Mouse (Mus musculus) erythroblast, embryonic 14.5 days (primary cell): ENCODE data around the gene Dnajb8. TPM values are rescaled to one million over a fixed set of nuclear protein-coding genes. Genes with fewer than 3 reads are reported as not detected.

Experiments used
- H3K27me3 ChIP-seq: 2 replicates; pipeline ENCODE4 v1.6.1; 2012; ENCODE audit warnings: inconsistent platforms; ENCODE audit not compliant: control insufficient read depth
- H3K36me3 ChIP-seq: 2 replicates; pipeline ENCODE4 v1.6.1; 2012; ENCODE audit warnings: mild to moderate bottlenecking, inconsistent platforms; ENCODE audit not compliant: control insufficient read depth
- H3K4me1 ChIP-seq: 2 replicates; pipeline ENCODE4 v1.6.1; 2012; ENCODE audit warnings: inconsistent platforms; ENCODE audit not compliant: control insufficient read depth
- H3K4me3 ChIP-seq: replicated peaks from 2 replicates; pipeline ENCODE3; 2012; ENCODE audit warnings: moderate library complexity, mild to moderate bottlenecking, inconsistent platforms
- H3K9me3 ChIP-seq: 2 replicates; pipeline ENCODE4 v1.6.1; 2012; ENCODE audit warnings: low read length, inconsistent platforms, mixed read lengths; ENCODE audit not compliant: control insufficient read depth
- GATA1 ChIP-seq: IDR thresholded peaks from 2 replicates; pipeline ENCODE4 v1.6.1; 2012; ENCODE audit warnings: low read length, inconsistent platforms, mixed read lengths
- TAL1 ChIP-seq: IDR thresholded peaks from 3 replicates; pipeline ENCODE4 v1.6.1; 2012; ENCODE audit warnings: low read length, inconsistent platforms, mixed read lengths
- polyA plus RNA-seq: library from polyadenylated mRNA; stranded (reverse); fragments of >175 nt; gene quantifications from 2 replicates; pipeline ENCODE4 v1.2.3, GENCODE M21; 2012

Gene Dnajb8
- polyA plus RNA-seq, result not detected in 2 replicates

DNA sequence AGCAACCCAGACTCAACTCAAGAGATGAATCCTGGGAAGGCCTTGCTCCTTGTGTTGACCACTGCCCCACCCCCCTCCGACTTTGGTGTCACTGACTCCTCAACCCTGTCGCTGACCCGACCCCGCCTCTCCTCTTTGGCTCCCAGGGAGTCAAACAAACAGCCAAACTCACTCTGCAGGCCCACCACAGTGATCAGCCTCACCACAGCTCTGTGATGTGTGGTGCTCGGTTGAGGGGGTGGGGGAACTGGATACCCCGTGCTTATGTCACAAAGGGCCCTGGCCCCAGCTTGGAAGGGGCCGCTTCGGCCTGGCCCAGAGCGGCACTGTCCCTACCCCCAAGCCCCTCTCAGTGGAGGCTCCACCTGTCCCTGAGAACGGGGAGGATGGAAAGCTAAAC, at the start of gene Dnajb8:
Gene Dnajb8, plus strand, starts transcription at position 301 of the 400 bp plus-strand sequence.
- peaks cover 9% of the 10 kb centered on the region for H3K27me3 ChIP-seq
- peaks cover 6% of the 10 kb centered on the region for H3K9me3 ChIP-seq
- peaks cover 6% of the 10 kb centered on the region for H3K4me1 ChIP-seq
- TF ChIP-seq TAL1 (no peak), GATA1 (no peak)
- H3K4me3 ChIP-seq, result no peak within 1 kb of the TSS
- no peaks in the 10 kb centered on the region for H3K36me3 ChIP-seq

- no peak overlapping the region for H3K4me3 ChIP-seq
- no peak for TF ChIP-seq GATA1
- TF ChIP-seq TAL1, result no peak
- no peaks in the 10 kb centered on the region; the same call in 1 of the 2 replicates for H3K27me3 ChIP-seq
- H3K4me1 ChIP-seq, result no peaks in the 10 kb centered on the region
- 0 out of 2 replicates have a peak, but pooled peaks cover 4% of the 10 kb centered on the region for H3K9me3 ChIP-seq
- no peaks in the 10 kb centered on the region for H3K36me3 ChIP-seq
Measured at GRCm38 (mm10) chr6:88174191-88174590, 47.9 kb upstream of the Dnajb8 start.

GRCm38 (mm10) chr6:88174676-88175075, 47.4 kb upstream of the Dnajb8 start:
- Histone ChIP-seq H3K9me3 (0 out of 2 replicates have a peak, but pooled peaks cover 4% of the 10 kb centered on the region), H3K36me3 (no peaks in the 10 kb centered on the region), H3K27me3 (no peaks in the 10 kb centered on the region; the same call in 1 of the 2 replicates), H3K4me1 (no peaks in the 10 kb centered on the region), H3K4me3 (no peak overlapping the region)
- no peak for TF ChIP-seq GATA1
- TF ChIP-seq TAL1, result no peak

DNA sequence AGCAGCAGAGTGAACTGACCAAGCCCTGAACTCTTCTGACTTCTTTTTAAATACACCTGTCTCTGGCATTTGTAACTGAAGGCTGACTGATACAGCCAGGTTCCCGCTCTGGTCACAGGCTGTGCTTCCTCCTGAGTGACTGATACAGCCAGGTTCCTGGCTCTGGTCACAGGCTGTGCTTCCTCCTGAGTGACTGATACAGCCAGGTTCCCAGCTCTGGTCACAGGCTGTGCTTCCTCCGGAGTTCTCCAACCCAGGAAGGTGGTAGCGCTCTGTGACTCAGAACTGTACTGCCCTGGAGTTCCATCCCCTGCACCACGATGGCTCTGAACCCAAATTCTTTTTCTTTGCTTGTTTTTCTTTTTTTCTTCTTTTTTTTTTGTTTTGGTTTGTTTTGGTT, 37.4 kb upstream of the Dnajb8 start:
- H3K27me3 ChIP-seq, result peaks cover 28% of the 10 kb centered on the region
- no peak overlapping the region for H3K4me3 ChIP-seq
- peaks cover 11% of the 10 kb centered on the region for H3K4me1 ChIP-seq
- TF ChIP-seq TAL1 (no peak), GATA1 (no peak)
- no peaks in the 10 kb centered on the region for H3K36me3 ChIP-seq
- H3K9me3 ChIP-seq, result no peaks in the 10 kb centered on the region

DNA sequence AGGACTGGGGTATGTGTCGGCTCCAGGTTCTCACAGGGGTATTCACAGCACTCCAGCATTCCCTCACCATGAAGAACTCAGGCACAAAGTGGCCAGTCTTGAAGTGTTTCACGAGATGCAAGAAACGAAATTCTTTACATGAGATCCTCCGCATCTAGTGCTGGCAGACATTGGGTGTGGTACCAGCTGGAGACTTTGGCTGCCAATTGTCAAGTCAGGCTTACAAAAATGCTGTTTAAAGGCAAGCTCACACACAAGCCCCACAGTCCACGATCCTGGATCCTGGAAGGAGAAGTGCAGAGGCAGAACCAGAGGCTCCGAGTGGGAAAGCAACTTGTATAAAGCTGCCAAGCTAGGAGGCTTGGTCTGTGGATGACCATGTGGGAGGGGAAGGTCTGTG, 33.9 kb upstream of the Dnajb8 start:
- H3K36me3 ChIP-seq, result no peaks in the 10 kb centered on the region
- H3K9me3 ChIP-seq, result no peaks in the 10 kb centered on the region; the same call in 1 of the 2 replicates
- peaks cover 63% of the 10 kb centered on the region for H3K27me3 ChIP-seq
- no peak for TF ChIP-seq TAL1
- TF ChIP-seq GATA1, result no peak
- H3K4me3 ChIP-seq, result no peak overlapping the region
- H3K4me1 ChIP-seq, result peaks cover 27% of the 10 kb centered on the region

- Histone ChIP-seq H3K27me3 (peaks cover 76% of the 10 kb centered on the region), H3K4me1 (peaks cover 34% of the 10 kb centered on the region), H3K36me3 (no peaks in the 10 kb centered on the region), H3K9me3 (no peaks in the 10 kb centered on the region; the same call in 1 of the 2 replicates), H3K4me3 (peak overlapping the region; percentile 67)
- TF ChIP-seq TAL1 (no peak), GATA1 (no peak)
Measured at GRCm38 (mm10) chr6:88189312-88190042, 32.6 kb upstream of the Dnajb8 start.

GRCm38 (mm10) chr6:88190043-88190309, 32.1 kb upstream of the Dnajb8 start:
- Histone ChIP-seq H3K4me1 (peaks cover 34% of the 10 kb centered on the region), H3K4me3 (peak overlapping the region; percentile 67), H3K36me3 (no peaks in the 10 kb centered on the region), H3K9me3 (no peaks in the 10 kb centered on the region; the same call in 1 of the 2 replicates), H3K27me3 (peaks cover 81% of the 10 kb centered on the region)
- TF ChIP-seq TAL1, result no peak
- no peak for TF ChIP-seq GATA1

DNA sequence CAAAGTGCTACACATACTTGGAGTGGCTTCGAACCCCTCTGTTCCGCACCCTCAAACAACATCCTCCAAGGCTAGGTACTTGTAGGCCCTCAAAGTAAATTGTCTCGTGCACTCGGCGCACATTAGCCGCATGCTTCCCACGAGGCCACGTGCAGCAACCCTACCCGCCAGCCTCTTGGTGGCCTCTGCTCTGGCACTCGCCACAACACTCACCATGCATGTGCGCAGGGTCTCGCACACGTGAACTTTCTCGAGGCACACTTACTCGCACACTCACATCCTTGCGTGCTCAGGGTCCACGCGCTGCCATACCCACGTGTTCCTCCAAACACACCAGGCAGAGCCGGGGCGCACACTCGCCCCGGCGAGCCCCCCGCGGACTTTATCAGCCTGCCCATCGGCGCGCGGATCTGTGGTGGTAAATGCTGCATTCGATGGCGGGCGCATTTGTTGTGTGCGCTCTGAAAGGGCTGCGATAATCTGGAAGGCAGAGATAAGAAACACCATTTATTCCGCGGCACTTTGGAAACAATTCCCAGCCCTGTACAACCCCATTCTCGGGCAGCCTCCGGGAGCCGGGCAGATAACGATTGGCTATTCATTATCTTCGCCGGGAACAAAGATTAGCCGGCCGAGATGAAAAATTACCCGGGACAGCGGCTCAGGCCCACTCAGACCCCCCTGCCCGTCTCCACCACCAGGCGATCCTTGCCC, 31.6 kb upstream of the Dnajb8 start:
- no peak overlapping the region for H3K4me3 ChIP-seq
- TF ChIP-seq GATA1 (no peak), TAL1 (no peak)
- H3K27me3 ChIP-seq, result peaks cover 86% of the 10 kb centered on the region
- H3K36me3 ChIP-seq, result no peaks in the 10 kb centered on the region
- peaks cover 34% of the 10 kb centered on the region for H3K4me1 ChIP-seq
- no peaks in the 10 kb centered on the region; the same call in 1 of the 2 replicates for H3K9me3 ChIP-seq

- no peaks in the 10 kb centered on the region; the same call in 1 of the 2 replicates for H3K9me3 ChIP-seq
- no peaks in the 10 kb centered on the region for H3K36me3 ChIP-seq
- H3K4me3 ChIP-seq, result no peak overlapping the region
- H3K27me3 ChIP-seq, result peaks cover 92% of the 10 kb centered on the region
- no peak for TF ChIP-seq TAL1
- TF ChIP-seq GATA1, result no peak
- H3K4me1 ChIP-seq, result peaks cover 34% of the 10 kb centered on the region
Measured at GRCm38 (mm10) chr6:88191024-88191365, 31.1 kb upstream of the Dnajb8 start.
